Mouse (Mus musculus) midbrain, embryonic 11.5 days (tissue): ENCODE measurements around the gene Cops3. TPM values are rescaled to one million over a fixed set of nuclear protein-coding genes. Genes with fewer than 3 reads are reported as not detected.

Experiments used
- ATAC-seq: fragments of 200-750 bp; cut with Nextera tagmentation; 2 replicates; pipeline ENCODE4 v1.8.0; 2017; ENCODE audit warnings: moderate TSS enrichment, moderate library complexity; ENCODE audit not compliant: low FRiP score
- DNase-seq: peaks from one replicate; pipeline ENCODE4 v3.0.0; 2015; ENCODE audit warnings: low spot score; ENCODE audit errors: missing footprints
- H3K27ac ChIP-seq: fragments of 300-500 bp; sonication (generic); 2 replicates; pipeline ENCODE4 v1.5.1; 2014; ENCODE audit warnings: low read depth, low read length
- H3K27me3 ChIP-seq: fragments of 300-500 bp; sonication (generic); 2 replicates; pipeline ENCODE4 v1.6.1; 2014; ENCODE audit warnings: mild to moderate bottlenecking, low read length, moderate library complexity, mixed read lengths; ENCODE audit not compliant: control insufficient read depth, insufficient read depth
- H3K36me3 ChIP-seq: fragments of 300-500 bp; sonication (generic); 2 replicates; pipeline ENCODE4 v1.6.1; 2014; ENCODE audit warnings: mild to moderate bottlenecking, low read length, moderate library complexity, mixed read lengths; ENCODE audit not compliant: control insufficient read depth, insufficient read depth
- H3K4me1 ChIP-seq: fragments of 300-500 bp; sonication (generic); 2 replicates; pipeline ENCODE4 v1.6.1; 2014; ENCODE audit warnings: low read length; ENCODE audit not compliant: control insufficient read depth, insufficient read depth
- H3K4me2 ChIP-seq: fragments of 300-500 bp; sonication (generic); 2 replicates; pipeline ENCODE4 v1.6.1; 2014; ENCODE audit warnings: mild to moderate bottlenecking, moderate library complexity
- H3K4me3 ChIP-seq: fragments of 300-500 bp; sonication (generic); 2 replicates; pipeline ENCODE4 v1.5.1; 2014; ENCODE audit warnings: low read depth, low read length
- H3K9ac ChIP-seq: fragments of 300-500 bp; sonication (generic); 2 replicates; pipeline ENCODE4 v1.6.1; 2014; ENCODE audit warnings: low read length
- H3K9me3 ChIP-seq: fragments of 300-500 bp; sonication (generic); 2 replicates; pipeline ENCODE4 v1.6.1; 2016; ENCODE audit warnings: low read length; ENCODE audit not compliant: control insufficient read depth
- WGBS: fragments of 180-500 bp; shearing (Covaris S2); extraction: QIAGEN DNeasy Blood & Tissue Kit; methylation state at CpG from one replicate; pipeline ENCODE4 v1.1.7; 2014; 5-methylcytosine and 5-hydroxymethylcytosine counted together
- polyA plus RNA-seq: library from polyadenylated mRNA; unstranded; fragments of >200 nt; fragmentation: Nextera tagmentation; extraction: Ambion mirVana; gene quantifications from 2 replicates; pipeline ENCODE4 v1.2.1, GENCODE M21; 2014

Cops3 gene
- polyA plus RNA-seq, 1 experiment from 2014 or later = 256 TPM

GRCm38 (mm10) chr11:59814936-59815335 is 24.7 kb downstream of the Cops3 start:
- DNase-seq (no peak), ATAC-seq (no peak)
- Histone ChIP-seq H3K36me3 (peaks cover 23% of the 10 kb centered on the region), H3K9me3 (no peaks in the 10 kb centered on the region), H3K9ac (no peak overlapping the region), H3K4me3 (no peak overlapping the region), H3K27me3 (no peaks in the 10 kb centered on the region), H3K27ac (no peak overlapping the region), H3K4me2 (no peak overlapping the region), H3K4me1 (no peaks in the 10 kb centered on the region)
- 92% methylated on average over 6 of the region's 6 CpGs for WGBS

DNA sequence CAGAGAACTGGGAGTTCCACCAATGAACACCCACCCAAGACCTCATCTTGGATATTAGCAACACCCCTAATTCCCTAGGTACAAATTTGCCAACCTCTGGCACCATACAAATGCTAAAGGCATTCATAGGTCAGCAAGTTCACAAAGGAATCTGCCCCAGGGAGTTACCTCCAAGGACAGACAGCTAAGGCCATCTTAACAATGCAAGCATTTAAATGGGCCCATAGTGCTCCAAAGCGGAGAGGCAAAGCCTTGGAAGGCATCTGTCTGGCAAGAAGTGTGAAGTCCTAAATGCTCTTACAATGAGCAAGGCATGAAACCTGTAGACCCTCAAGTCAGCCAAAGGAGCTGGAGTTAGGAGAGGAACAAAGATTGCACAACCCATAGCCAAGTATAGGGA is 25.3 kb downstream of the Cops3 start:
- Histone ChIP-seq H3K36me3 (peaks cover 17% of the 10 kb centered on the region), H3K27ac (no peak overlapping the region), H3K4me2 (no peak overlapping the region), H3K9ac (no peak overlapping the region), H3K27me3 (no peaks in the 10 kb centered on the region), H3K9me3 (no peaks in the 10 kb centered on the region), H3K4me3 (no peak overlapping the region), H3K4me1 (no peaks in the 10 kb centered on the region)
- WGBS = 72% methylated on average over 1 of the region's 1 CpGs
- no peak for ATAC-seq
- DNase-seq = no peak

DNA sequence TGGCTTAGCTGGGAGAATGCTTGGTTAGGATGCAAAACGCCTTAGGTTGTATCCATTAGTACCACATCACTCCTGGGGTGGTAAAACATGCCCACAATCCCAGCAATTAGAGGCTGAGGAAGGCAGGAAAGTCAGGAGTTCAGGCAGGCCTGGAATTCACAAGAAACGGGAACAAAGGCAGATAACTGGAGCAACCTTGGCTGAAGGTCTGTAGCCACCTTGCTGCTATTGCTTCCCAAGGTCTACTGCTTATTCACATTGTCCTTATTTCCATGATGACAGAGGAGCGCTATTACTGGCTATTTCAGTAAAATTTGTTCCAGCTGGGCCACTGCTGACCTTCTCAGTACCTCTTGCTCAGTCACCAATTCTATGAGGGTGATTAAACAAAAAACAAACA is 26.4 kb downstream of the Cops3 start:
- DNase-seq (no peak), ATAC-seq (no peak)
- Histone ChIP-seq H3K27ac (no peak overlapping the region), H3K4me3 (no peak overlapping the region), H3K36me3 (peaks cover 10% of the 10 kb centered on the region; the same call in 1 of the 2 replicates), H3K27me3 (no peaks in the 10 kb centered on the region), H3K4me2 (no peak overlapping the region), H3K4me1 (peaks cover 9% of the 10 kb centered on the region), H3K9me3 (no peaks in the 10 kb centered on the region), H3K9ac (no peak overlapping the region)
- 79% methylated on average over 3 of the region's 3 CpGs for WGBS

DNA sequence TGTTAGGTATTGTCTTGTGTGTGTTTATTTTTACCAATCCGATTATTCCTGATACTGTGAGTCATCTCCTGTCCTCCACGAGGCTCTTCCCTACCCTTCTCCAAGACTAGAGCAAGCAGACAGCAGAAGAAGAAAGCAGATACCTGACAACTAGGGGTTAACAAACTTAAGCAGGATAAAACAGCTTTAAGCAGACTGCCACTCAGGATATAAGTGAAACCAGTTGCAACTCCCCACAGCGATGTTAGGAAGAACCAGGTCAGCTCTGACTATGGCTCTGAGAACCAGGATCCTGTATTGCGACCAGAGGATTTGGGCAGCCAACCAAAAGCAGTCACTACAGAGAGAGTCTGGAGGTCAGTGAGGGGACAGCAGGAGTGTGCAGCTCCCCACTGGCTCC is 28.4 kb downstream of the Cops3 start:
- Histone ChIP-seq H3K36me3 (0 out of 2 replicates have a peak, but pooled peaks cover 5% of the 10 kb centered on the region), H3K27me3 (no peaks in the 10 kb centered on the region), H3K27ac (no peak overlapping the region), H3K9me3 (no peaks in the 10 kb centered on the region), H3K4me2 (no peak overlapping the region), H3K9ac (no peak overlapping the region), H3K4me3 (no peak overlapping the region), H3K4me1 (peaks cover 9% of the 10 kb centered on the region)
- ATAC-seq (no peak), DNase-seq (no peak)
- WGBS = 72% methylated on average over 4 of the region's 4 CpGs

DNA sequence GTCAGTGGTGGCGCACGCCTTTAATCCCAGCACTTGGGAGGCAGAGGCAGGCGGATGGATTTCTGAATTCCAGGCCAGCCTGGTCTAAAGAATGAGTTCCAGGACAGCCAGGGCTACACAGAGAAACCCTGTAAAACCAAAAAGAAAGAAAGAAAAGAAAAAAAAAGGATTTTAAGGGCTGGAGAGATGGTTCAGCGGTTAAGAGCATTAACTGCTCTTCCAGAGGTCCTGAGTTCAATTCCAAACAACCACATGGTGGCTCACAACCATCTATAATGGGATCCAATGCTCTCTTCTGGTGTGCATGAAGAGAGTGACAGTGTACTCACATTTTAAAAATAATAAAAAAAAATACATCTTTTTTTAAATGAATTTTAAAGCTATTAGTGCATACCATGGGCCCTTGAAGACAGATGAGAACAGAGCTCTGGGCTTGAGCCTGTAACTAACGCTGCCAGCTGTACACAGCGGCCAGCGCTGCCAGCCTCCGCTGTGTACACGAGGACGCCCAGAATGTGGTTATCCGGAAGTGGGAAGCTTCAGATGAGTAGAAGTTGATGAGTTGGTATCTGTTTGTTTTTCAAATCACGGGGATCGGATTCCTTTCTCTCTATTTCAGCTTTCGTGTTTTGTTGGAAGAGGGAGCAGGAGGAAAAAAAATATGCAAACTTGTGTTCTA is 29.0 kb downstream of the Cops3 start:
- Histone ChIP-seq H3K36me3 (0 out of 2 replicates have a peak, but pooled peaks cover 4% of the 10 kb centered on the region), H3K9ac (peak overlapping the region; percentile 97), H3K4me2 (peak overlapping the region; percentile 81), H3K9me3 (no peaks in the 10 kb centered on the region), H3K4me3 (peak overlapping the region; percentile 70), H3K27ac (peak overlapping the region; percentile 97; the same call in 1 of the 2 replicates), H3K27me3 (no peaks in the 10 kb centered on the region), H3K4me1 (peaks cover 9% of the 10 kb centered on the region)
- 64% methylated on average over 14 of the region's 14 CpGs for WGBS
- no peak for ATAC-seq
- no peak for DNase-seq

DNA sequence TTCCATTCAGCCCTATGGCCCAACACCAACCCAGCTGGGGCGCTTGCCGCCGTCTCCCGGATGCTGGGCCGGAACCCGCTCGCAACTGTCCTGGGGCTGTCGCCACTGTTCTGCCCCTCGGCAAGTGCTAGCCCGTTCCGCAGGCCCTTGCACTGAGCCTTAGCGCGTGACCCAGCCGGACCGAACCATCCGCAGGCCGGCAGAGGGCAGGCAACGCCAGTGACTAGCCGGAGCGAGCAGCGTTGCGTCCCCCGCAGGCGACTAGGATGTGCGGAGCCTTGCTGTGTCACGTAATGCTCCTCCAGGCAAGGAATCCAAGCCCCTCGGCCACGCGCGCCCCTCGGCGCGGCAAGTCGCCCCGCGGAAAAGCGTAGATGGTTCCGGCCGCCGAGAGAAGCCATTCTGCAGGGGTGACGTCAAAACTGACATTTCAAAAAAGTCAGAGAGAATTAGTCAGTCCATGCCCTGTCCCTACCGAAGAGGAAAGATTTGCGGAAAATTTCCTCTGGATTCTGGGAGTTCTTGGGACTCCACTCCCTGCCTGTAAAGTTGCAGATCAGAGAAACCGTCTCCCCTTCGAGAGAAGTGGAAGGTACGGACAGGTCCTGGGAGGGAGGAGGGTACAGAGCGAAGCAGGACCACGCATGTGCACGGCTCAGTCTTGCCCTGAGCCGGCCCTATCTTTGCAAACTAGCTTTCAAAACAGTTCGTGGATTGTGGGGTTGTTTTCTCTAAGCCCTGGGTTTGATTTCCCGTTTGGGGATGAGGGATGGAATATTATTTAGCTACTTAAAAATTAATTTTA is 29.8 kb downstream of the Cops3 start, which contains the start of gene Flcn:
Gene Flcn, minus strand, starts transcription at position 347 of the 805 bp plus-strand sequence.
- Histone ChIP-seq H3K27ac (peak within 1 kb of the TSS; percentile 97), H3K4me3 (peak within 1 kb of the TSS; percentile 70), H3K9ac (peak within 1 kb of the TSS; percentile 97), H3K27me3 (no peaks in the 10 kb centered on the region), H3K4me2 (peak within 1 kb of the TSS; percentile 81), H3K36me3 (peaks cover 7% of the 10 kb centered on the region; the same call in 1 of the 2 replicates), H3K4me1 (peaks cover 9% of the 10 kb centered on the region), H3K9me3 (no peaks in the 10 kb centered on the region)
- peak; percentile 96 for ATAC-seq
- DNase-seq = peak; percentile 99
- WGBS = under 1% methylated on average over 52 of the region's 52 CpGs

- Histone ChIP-seq H3K36me3 (peaks cover 10% of the 10 kb centered on the region), H3K9me3 (no peaks in the 10 kb centered on the region), H3K27me3 (no peaks in the 10 kb centered on the region), H3K4me1 (peaks cover 9% of the 10 kb centered on the region), H3K9ac (peak overlapping the region; percentile 97), H3K27ac (peak overlapping the region; percentile 97), H3K4me2 (peak overlapping the region; percentile 81), H3K4me3 (peak overlapping the region; percentile 70)
- peak; percentile 51 for ATAC-seq
- under 1% methylated on average over 15 of the region's 15 CpGs for WGBS
- no peak for DNase-seq
These were observed 30.5 kb downstream of the Cops3 start for GRCm38 (mm10) chr11:59809071-59809669.

GRCm38 (mm10) chr11:59808170-59808960 is 31.3 kb downstream of the Cops3 start:
- no peaks in the 10 kb centered on the region for H3K27me3 ChIP-seq
- no peaks in the 10 kb centered on the region for H3K9me3 ChIP-seq
- H3K4me3 ChIP-seq = peak overlapping the region; percentile 70; the same call in 1 of the 2 replicates
- peaks cover 10% of the 10 kb centered on the region for H3K36me3 ChIP-seq
- H3K4me2 ChIP-seq = peak overlapping the region; percentile 81
- peak; percentile 87 for DNase-seq
- no peak overlapping the region for H3K27ac ChIP-seq
- peak overlapping the region; percentile 97 for H3K9ac ChIP-seq
- WGBS = 70% methylated on average over 14 of the region's 14 CpGs
- no peak for ATAC-seq
- H3K4me1 ChIP-seq = peaks cover 9% of the 10 kb centered on the region
